Mouse (Mus musculus) common myeloid progenitor, adult 5-6 weeks (primary cell): ENCODE data around the gene Whrn. TPM values are rescaled to one million over a fixed set of nuclear protein-coding genes. Genes with fewer than 3 reads are reported as not detected.

Experiments used
- ATAC-seq: replicated peaks from 2 replicates; pipeline ENCODE4 v1.8.0; 2016; ENCODE audit warnings: low read depth, mild to moderate bottlenecking, moderate TSS enrichment, inconsistent platforms; ENCODE audit not compliant: poor library complexity, severe bottlenecking
- total RNA-seq: library from RNA; stranded (forward); fragments of 200-1000, 187-1606 nt; gene quantifications from 2 replicates; pipeline ENCODE4 v1.2.3, GENCODE M21; 2017

Gene Whrn
- total RNA-seq, 1 experiment from 2014 or later = 4.7 TPM

GRCm38 (mm10) chr4:63389887-63390528, 105.8 kb downstream of the Whrn start:
- peak; percentile 59 for ATAC-seq

GRCm38 (mm10) chr4:63389121-63389886, 106.5 kb downstream of the Whrn start:
- no peak for ATAC-seq

GRCm38 (mm10) chr4:63388029-63388428, 107.8 kb downstream of the Whrn start:
- no peak for ATAC-seq

GRCm38 (mm10) chr4:63385784-63386183, 110.0 kb downstream of the Whrn start:
- ATAC-seq = peak; percentile 52

GRCm38 (mm10) chr4:63385253-63385652, 110.5 kb downstream of the Whrn start:
- ATAC-seq = no peak

GRCm38 (mm10) chr4:63384262-63384661, 111.5 kb downstream of the Whrn start:
- ATAC-seq = no peak

GRCm38 (mm10) chr4:63383474-63383873, 112.3 kb downstream of the Whrn start:
- peak; percentile 24; the same call in 1 of the 2 replicates for ATAC-seq

GRCm38 (mm10) chr4:63382676-63383369, 113.0 kb downstream of the Whrn start:
- no peak for ATAC-seq

GRCm38 (mm10) chr4:63377483-63377882, 118.3 kb downstream of the Whrn start:
- no peak for ATAC-seq

- no peak for ATAC-seq
These were observed 120.4 kb downstream of the Whrn start for GRCm38 (mm10) chr4:63375367-63375766.

GRCm38 (mm10) chr4:63374331-63374730, 121.5 kb downstream of the Whrn start:
- peak; percentile 59 for ATAC-seq

GRCm38 (mm10) chr4:63373404-63373803, 122.4 kb downstream of the Whrn start:
- ATAC-seq = no peak

- ATAC-seq = peak; percentile 53
These were observed 123.9 kb downstream of the Whrn start for GRCm38 (mm10) chr4:63371890-63372289.

- no peak for ATAC-seq
These were observed 124.9 kb downstream of the Whrn start for GRCm38 (mm10) chr4:63370897-63371296.

GRCm38 (mm10) chr4:63368577-63368976, 127.2 kb downstream of the Whrn start:
- ATAC-seq = peak; percentile 78

Other genes starting within 250 kb of the Whrn start
- 2.6 TPM in 1 of 2 replicates, not detected in the other for gene Orm1, start 151.4 kb downstream of the Whrn start, total RNA-seq
- not detected in 2 replicates for gene Orm3, start 139.8 kb downstream of the Whrn start, total RNA-seq
- not detected in 2 replicates for gene Orm2, start 133.5 kb downstream of the Whrn start, total RNA-seq
- gene Akna, start 92.6 kb downstream of the Whrn start, total RNA-seq = 10.0 and 13.8 TPM in 2 replicates
- gene Atp6v1g1, start 48.8 kb upstream of the Whrn start, total RNA-seq = 75.4 and 77.0 TPM in 2 replicates
- 14.9 and 33.9 TPM in 2 replicates for gene Tmem268, start 62.8 kb upstream of the Whrn start, total RNA-seq
- gene Gm11213, start 109.3 kb upstream of the Whrn start, total RNA-seq = not detected in 2 replicates
- not detected in 2 replicates for gene Tex48, start 126.4 kb upstream of the Whrn start, total RNA-seq
- not detected in 2 replicates for gene Gm11214, start 167.4 kb upstream of the Whrn start, total RNA-seq
- gene Tnfsf15, start 249.1 kb upstream of the Whrn start, total RNA-seq = not detected in 2 replicates